Mouse (Mus musculus): ENCODE data around the gene Ppp1r10. TPM values are rescaled to one million over a fixed set of nuclear protein-coding genes. Genes with fewer than 3 reads are reported as not detected.
"Not testable (repeated sequence)": the region's sequence is repeated elsewhere in the genome, so short reads cannot be mapped to it uniquely, and the experiment has no call there.

Ppp1r10 gene
- polyA plus RNA-seq, 1 experiment from 2014 or later = 43.7 TPM

DNA sequence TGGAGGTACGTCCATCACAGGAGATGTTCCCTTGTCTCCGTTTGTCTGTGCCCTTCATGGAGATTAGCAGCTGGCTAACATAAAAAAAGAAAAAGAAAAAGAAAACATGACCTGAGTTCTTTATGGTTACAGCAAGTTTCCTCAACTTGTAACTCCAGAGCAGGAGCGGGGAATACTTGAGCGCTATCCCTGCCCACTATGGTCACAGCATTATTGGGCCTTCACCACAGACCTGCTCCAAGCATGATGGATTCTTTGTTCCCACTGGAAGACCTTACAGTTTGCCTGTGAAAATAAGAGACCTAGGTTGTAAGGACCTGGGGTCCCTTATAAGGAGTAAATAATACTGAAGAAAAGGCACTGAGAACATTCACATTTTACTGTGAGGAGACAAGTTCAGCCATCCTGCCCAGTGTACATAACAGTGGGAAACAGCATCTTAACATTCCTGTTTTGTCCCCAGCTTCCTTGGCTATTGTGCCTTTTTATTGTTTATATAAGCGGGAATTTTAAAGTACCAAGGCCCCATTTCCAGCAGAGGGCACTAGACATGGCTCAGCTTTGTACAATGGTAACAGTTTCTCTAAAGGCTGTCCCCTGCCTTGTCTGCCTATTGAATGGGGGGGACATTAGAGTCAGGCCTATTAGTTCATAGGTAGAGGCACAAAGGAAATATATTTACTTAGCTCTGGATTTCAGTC is 4.8 kb downstream of the Ppp1r10 start:
- ATAC-seq (ENCODE audit: low FRiP score, low read depth) = no peak
- peak overlapping the region; percentile 87; the same call in 1 of the 2 replicates for H3K27ac ChIP-seq
- peaks cover 38% of the 10 kb centered on the region for H3K36me3 ChIP-seq
- peaks cover 22% of the 10 kb centered on the region for H3K4me1 ChIP-seq
- no peak overlapping the region for H3K4me2 ChIP-seq (replicated peaks)
- no peak overlapping the region for H3K9ac ChIP-seq
- H3K4me3 ChIP-seq = no peak overlapping the region
- H3K27me3 ChIP-seq = no peaks in the 10 kb centered on the region
- H3K9me3 ChIP-seq = no peaks in the 10 kb centered on the region
- 75% methylated on average over 5 of the region's 5 CpGs for WGBS

DNA sequence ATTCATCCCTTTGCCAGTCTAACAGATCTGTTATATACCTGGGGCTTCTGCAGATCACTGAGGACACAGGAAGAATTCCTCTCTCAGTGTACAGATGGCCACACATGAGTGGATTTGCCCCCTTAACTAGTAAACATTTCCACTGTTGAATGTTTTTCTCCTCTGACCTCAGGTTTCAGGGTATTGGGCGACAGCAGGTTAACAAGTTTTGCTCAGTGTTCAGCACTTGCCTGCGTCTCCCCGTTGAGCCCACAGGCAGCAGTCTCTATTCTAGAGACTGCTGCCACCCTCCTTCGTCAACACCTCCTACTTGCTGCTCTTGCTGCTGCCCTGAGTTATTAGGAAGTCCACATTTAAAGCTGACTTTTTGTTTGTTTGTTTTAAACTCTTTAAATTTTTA is 5.5 kb downstream of the Ppp1r10 start:
- Histone ChIP-seq H3K36me3 (peaks cover 45% of the 10 kb centered on the region), H3K4me1 (peaks cover 22% of the 10 kb centered on the region), H3K9me3 (no peaks in the 10 kb centered on the region), H3K4me3 (no peak overlapping the region), H3K27ac (no peak overlapping the region), H3K27me3 (no peaks in the 10 kb centered on the region), H3K9ac (no peak overlapping the region), H3K4me2 (replicated peaks) (no peak overlapping the region)
- ATAC-seq (ENCODE audit: low FRiP score, low read depth) = no peak
- 82% methylated on average over 4 of the region's 4 CpGs for WGBS

GRCm38 (mm10) chr17:35922566-35922965 is 6.3 kb downstream of the Ppp1r10 start:
- WGBS = 83% methylated on average over 3 of the region's 3 CpGs

GRCm38 (mm10) chr17:35923281-35923680 is 7.0 kb downstream of the Ppp1r10 start:
- Histone ChIP-seq H3K27ac (no peak overlapping the region), H3K4me2 (replicated peaks) (no peak overlapping the region), H3K36me3 (peaks cover 60% of the 10 kb centered on the region), H3K4me3 (no peak overlapping the region), H3K4me1 (peaks cover 22% of the 10 kb centered on the region), H3K9me3 (no peaks in the 10 kb centered on the region), H3K9ac (no peak overlapping the region), H3K27me3 (no peaks in the 10 kb centered on the region)
- WGBS = 90% methylated on average over 4 of the region's 4 CpGs
- no peak for ATAC-seq (ENCODE audit: low FRiP score, low read depth)

More at GRCm38 (mm10) chr17:35922566-35922965, 6.3 kb downstream of the Ppp1r10 start:
- Histone ChIP-seq H3K9me3 (no peaks in the 10 kb centered on the region), H3K4me2 (replicated peaks) (no peak overlapping the region), H3K9ac (no peak overlapping the region), H3K4me1 (peaks cover 22% of the 10 kb centered on the region), H3K36me3 (peaks cover 53% of the 10 kb centered on the region), H3K4me3 (no peak overlapping the region), H3K27ac (no peak overlapping the region), H3K27me3 (no peaks in the 10 kb centered on the region)
- no peak for ATAC-seq (ENCODE audit: low FRiP score, low read depth)

- 87% methylated on average over 1 of the region's 1 CpGs for WGBS
- no peak overlapping the region for H3K27ac ChIP-seq
- peaks cover 87% of the 10 kb centered on the region for H3K36me3 ChIP-seq
- H3K9me3 ChIP-seq = no peaks in the 10 kb centered on the region
- no peak overlapping the region for H3K9ac ChIP-seq
- H3K4me2 ChIP-seq (replicated peaks) = no peak overlapping the region
- no peaks in the 10 kb centered on the region for H3K27me3 ChIP-seq
- H3K4me1 ChIP-seq = no peaks in the 10 kb centered on the region
- ATAC-seq (ENCODE audit: low FRiP score, low read depth) = no peak
- no peak overlapping the region for H3K4me3 ChIP-seq
These were observed 11.2 kb downstream of the Ppp1r10 start for GRCm38 (mm10) chr17:35927471-35927870.

DNA sequence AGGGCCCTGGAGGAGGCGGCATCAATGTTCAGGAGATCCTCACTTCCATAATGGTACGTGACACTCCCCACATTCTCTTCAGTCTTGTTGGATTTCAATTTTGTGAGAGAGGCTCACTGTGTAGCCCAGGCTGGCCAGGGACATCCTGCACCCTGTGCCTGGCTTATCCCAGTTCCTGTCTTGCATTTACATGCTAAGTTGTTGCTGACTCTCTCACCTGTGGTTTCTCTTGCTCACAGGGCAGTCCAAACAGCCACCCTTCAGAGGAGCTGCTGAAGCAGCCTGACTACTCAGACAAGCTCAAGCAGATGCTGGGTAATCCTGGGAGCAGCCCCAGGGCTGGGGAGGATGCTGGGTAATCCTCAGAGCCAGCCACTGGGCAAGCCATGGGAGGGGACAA is 13.3 kb downstream of the Ppp1r10 start:
- no peak overlapping the region for H3K27ac ChIP-seq
- no peak overlapping the region for H3K9ac ChIP-seq
- WGBS = 93% methylated on average over 2 of the region's 2 CpGs
- no peak overlapping the region for H3K4me2 ChIP-seq (replicated peaks)
- H3K4me1 ChIP-seq = no peaks in the 10 kb centered on the region
- H3K27me3 ChIP-seq = no peaks in the 10 kb centered on the region
- H3K36me3 ChIP-seq = peaks cover 69% of the 10 kb centered on the region
- H3K4me3 ChIP-seq = no peak overlapping the region
- no peak for ATAC-seq (ENCODE audit: low FRiP score, low read depth)
- H3K9me3 ChIP-seq = no peaks in the 10 kb centered on the region

GRCm38 (mm10) chr17:35930627-35931026 is 14.4 kb downstream of the Ppp1r10 start:
- no peaks in the 10 kb centered on the region for H3K4me1 ChIP-seq
- 96% methylated on average over 12 of the region's 12 CpGs for WGBS
- no peak overlapping the region for H3K4me2 ChIP-seq (replicated peaks)
- no peak overlapping the region for H3K27ac ChIP-seq
- H3K9me3 ChIP-seq = no peaks in the 10 kb centered on the region
- ATAC-seq (ENCODE audit: low FRiP score, low read depth) = no peak
- H3K36me3 ChIP-seq = peaks cover 58% of the 10 kb centered on the region
- H3K4me3 ChIP-seq = no peak overlapping the region
- no peaks in the 10 kb centered on the region for H3K27me3 ChIP-seq
- no peak overlapping the region for H3K9ac ChIP-seq

DNA sequence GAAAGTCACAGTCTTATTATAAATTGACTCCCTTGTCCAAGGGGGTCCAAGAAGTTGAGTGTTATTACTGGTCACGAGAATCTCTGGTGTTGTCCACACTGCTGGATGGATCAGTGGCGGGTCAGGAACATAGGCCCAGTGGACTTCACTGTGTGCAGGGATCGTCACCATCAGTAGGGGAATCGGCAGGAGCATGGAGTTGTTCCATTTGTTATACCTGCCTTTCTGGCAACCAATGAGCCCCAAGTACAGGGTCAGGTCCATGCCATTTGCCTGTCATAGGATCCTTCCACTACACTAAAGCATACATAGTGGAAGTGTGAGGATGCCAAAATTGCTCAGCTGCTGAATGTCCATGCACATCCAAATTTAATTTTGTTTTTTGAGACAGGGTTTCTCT is 16.4 kb downstream of the Ppp1r10 start:
- no peak overlapping the region for H3K4me2 ChIP-seq (replicated peaks)
- no peak for ATAC-seq (ENCODE audit: low FRiP score, low read depth)
- H3K9me3 ChIP-seq = no peaks in the 10 kb centered on the region
- no peak overlapping the region for H3K9ac ChIP-seq
- WGBS = 96% methylated on average over 4 of the region's 4 CpGs
- no peaks in the 10 kb centered on the region for H3K27me3 ChIP-seq
- no peak overlapping the region for H3K4me3 ChIP-seq
- no peak overlapping the region for H3K27ac ChIP-seq
- H3K4me1 ChIP-seq = no peaks in the 10 kb centered on the region
- peaks cover 41% of the 10 kb centered on the region for H3K36me3 ChIP-seq

GRCm38 (mm10) chr17:35935763-35936162 is 19.5 kb downstream of the Ppp1r10 start:
- 86% methylated on average over 14 of the region's 14 CpGs for WGBS
- H3K9me3 ChIP-seq; H3K27me3 ChIP-seq; H3K4me1 ChIP-seq; H3K36me3 ChIP-seq; H3K4me2 ChIP-seq (replicated peaks); H3K4me3 ChIP-seq; ATAC-seq (ENCODE audit: low FRiP score, low read depth); H3K27ac ChIP-seq; H3K9ac ChIP-seq: not testable (repeated sequence)

DNA sequence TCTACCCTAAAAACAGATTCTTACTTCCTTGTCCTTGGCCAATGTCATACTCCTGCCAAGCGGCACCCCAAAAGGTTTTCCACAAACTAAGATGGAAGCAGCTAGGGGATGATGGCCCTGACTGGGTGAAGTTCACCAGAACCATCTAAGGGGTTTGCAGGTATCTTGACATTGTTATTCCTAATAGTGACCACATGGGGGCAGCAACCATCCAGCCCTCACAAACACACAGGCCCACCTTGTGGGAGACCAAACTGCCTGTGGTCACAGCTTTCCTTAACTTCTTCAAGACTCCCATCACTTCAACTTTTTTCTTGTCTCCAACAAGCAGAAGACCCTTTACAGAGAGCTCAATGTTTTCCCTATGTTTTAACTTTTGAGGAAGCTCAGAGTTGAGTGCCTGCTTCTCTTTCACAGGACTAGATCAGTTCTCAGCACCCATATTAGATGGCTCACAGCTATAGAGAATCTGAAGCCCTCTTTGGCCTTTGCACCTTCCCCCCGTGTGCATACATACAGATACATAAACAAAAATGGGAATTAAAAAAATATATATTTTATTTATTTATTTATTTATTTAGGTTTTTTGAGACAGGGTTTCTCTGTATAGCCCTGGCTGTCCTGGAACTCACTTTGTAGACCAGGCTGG is 21.6 kb downstream of the Ppp1r10 start:
- Histone ChIP-seq H3K9me3 (no peaks in the 10 kb centered on the region), H3K27ac (no peak overlapping the region), H3K27me3 (no peaks in the 10 kb centered on the region), H3K4me1 (no peaks in the 10 kb centered on the region), H3K36me3 (no peaks in the 10 kb centered on the region), H3K4me2 (replicated peaks) (no peak overlapping the region), H3K4me3 (no peak overlapping the region), H3K9ac (no peak overlapping the region)
- ATAC-seq (ENCODE audit: low FRiP score, low read depth) = peak; percentile 48; the same call in 1 of the 2 replicates
- WGBS = 49% methylated on average over 2 of the region's 2 CpGs

- Histone ChIP-seq H3K4me2 (replicated peaks) (no peak overlapping the region), H3K9ac (no peak overlapping the region), H3K4me1 (no peaks in the 10 kb centered on the region), H3K27me3 (no peaks in the 10 kb centered on the region), H3K4me3 (no peak overlapping the region), H3K27ac (no peak overlapping the region), H3K36me3 (no peaks in the 10 kb centered on the region), H3K9me3 (no peaks in the 10 kb centered on the region)
- 48% methylated on average over 2 of the region's 2 CpGs for WGBS
- ATAC-seq (ENCODE audit: low FRiP score, low read depth) = no peak
These were observed 22.9 kb downstream of the Ppp1r10 start for GRCm38 (mm10) chr17:35939108-35939507.

GRCm38 (mm10) chr17:35939941-35940340 is 23.7 kb downstream of the Ppp1r10 start:
- H3K9ac ChIP-seq = no peak overlapping the region
- no peak for ATAC-seq (ENCODE audit: low FRiP score, low read depth)
- H3K4me1 ChIP-seq = no peaks in the 10 kb centered on the region

GRCm38 (mm10) chr17:35950946-35951345 is 34.7 kb downstream of the Ppp1r10 start:
- not testable (repeated sequence) for H3K4me1 ChIP-seq; H3K9ac ChIP-seq; H3K27ac ChIP-seq; H3K27me3 ChIP-seq; H3K4me3 ChIP-seq; H3K36me3 ChIP-seq; H3K4me2 ChIP-seq (replicated peaks); H3K9me3 ChIP-seq; ATAC-seq (ENCODE audit: low FRiP score, low read depth)

More at GRCm38 (mm10) chr17:35939941-35940340, 23.7 kb downstream of the Ppp1r10 start:
- WGBS = 60% methylated on average over 1 of the region's 1 CpGs
- Histone ChIP-seq H3K4me3 (no peak overlapping the region), H3K9me3 (no peaks in the 10 kb centered on the region), H3K4me2 (replicated peaks) (no peak overlapping the region), H3K27me3 (no peaks in the 10 kb centered on the region), H3K36me3 (no peaks in the 10 kb centered on the region), H3K27ac (no peak overlapping the region)
